Mouse (Mus musculus) hindbrain, embryonic 15.5 days (tissue): ENCODE measurements around the gene Stard5. TPM values are rescaled to one million over a fixed set of nuclear protein-coding genes. Genes with fewer than 3 reads are reported as not detected.

Experiments used
- ATAC-seq: fragments of 200-750 bp; cut with Nextera tagmentation; 2 replicates; pipeline ENCODE4 v1.8.0; 2017; ENCODE audit warnings: low read depth, moderate number of reproducible peaks, moderate TSS enrichment; ENCODE audit not compliant: low FRiP score
- H3K27ac ChIP-seq: fragments of 300-500 bp; sonication (generic); replicated peaks from 2 replicates; pipeline ENCODE4 v1.5.1; 2015; ENCODE audit warnings: mild to moderate bottlenecking, inconsistent platforms
- H3K27me3 ChIP-seq: fragments of 300-500 bp; sonication (generic); 2 replicates; pipeline ENCODE4 v1.6.1; 2015; ENCODE audit warnings: control low read depth, inconsistent platforms
- H3K36me3 ChIP-seq: fragments of 300-500 bp; sonication (generic); 2 replicates; pipeline ENCODE4 v1.6.1; 2015; ENCODE audit warnings: control low read depth, inconsistent platforms
- H3K4me1 ChIP-seq: fragments of 300-500 bp; sonication (generic); replicated peaks from 2 replicates; pipeline ENCODE4 v1.6.1; 2015; ENCODE audit warnings: control low read depth, inconsistent platforms
- H3K4me2 ChIP-seq: fragments of 300-500 bp; sonication (generic); 2 replicates; pipeline ENCODE4 v1.6.1; 2015; ENCODE audit warnings: moderate library complexity, mild to moderate bottlenecking, inconsistent platforms
- H3K4me3 ChIP-seq: fragments of 300-500 bp; sonication (generic); 2 replicates; pipeline ENCODE4 v1.5.1; 2015; ENCODE audit warnings: mild to moderate bottlenecking, inconsistent platforms
- H3K9ac ChIP-seq: fragments of 300-500 bp; sonication (generic); 2 replicates; pipeline ENCODE4 v1.6.1; 2015; ENCODE audit warnings: inconsistent platforms
- H3K9me3 ChIP-seq: fragments of 300-500 bp; sonication (generic); 2 replicates; pipeline ENCODE4 v1.6.1; 2016; ENCODE audit warnings: control low read depth, inconsistent platforms
- WGBS: fragments of 180-500 bp; shearing (Covaris S2); methylation state at CpG from one replicate; pipeline ENCODE4 v1.1.7; 2015; 5-methylcytosine and 5-hydroxymethylcytosine counted together
- polyA plus RNA-seq: library from polyadenylated mRNA; unstranded; fragments of >200 nt; fragmentation: Nextera tagmentation; extraction: Ambion mirVana; gene quantifications from 2 replicates; pipeline ENCODE4 v1.2.1, GENCODE M21; 2015

The Stard5 gene
- 6.7 TPM in 2 replicates for polyA plus RNA-seq

GRCm38 (mm10) chr7:83631828-83632681 lies at the start of gene Stard5:
Stard5 (plus strand) TSS chr7:83631959.
- peak; percentile 99 for ATAC-seq
- WGBS = under 1% methylated on average over 35 of the region's 35 CpGs
- Histone ChIP-seq H3K27me3 (no peaks in the 10 kb centered on the region), H3K9me3 (no peaks in the 10 kb centered on the region), H3K27ac (peak within 1 kb of the TSS; percentile 70), H3K4me2 (peak within 1 kb of the TSS; percentile 82), H3K4me1 (peaks cover 27% of the 10 kb centered on the region), H3K36me3 (no peaks in the 10 kb centered on the region), H3K9ac (peak within 1 kb of the TSS; percentile 55), H3K4me3 (peak within 1 kb of the TSS; percentile 54)

DNA sequence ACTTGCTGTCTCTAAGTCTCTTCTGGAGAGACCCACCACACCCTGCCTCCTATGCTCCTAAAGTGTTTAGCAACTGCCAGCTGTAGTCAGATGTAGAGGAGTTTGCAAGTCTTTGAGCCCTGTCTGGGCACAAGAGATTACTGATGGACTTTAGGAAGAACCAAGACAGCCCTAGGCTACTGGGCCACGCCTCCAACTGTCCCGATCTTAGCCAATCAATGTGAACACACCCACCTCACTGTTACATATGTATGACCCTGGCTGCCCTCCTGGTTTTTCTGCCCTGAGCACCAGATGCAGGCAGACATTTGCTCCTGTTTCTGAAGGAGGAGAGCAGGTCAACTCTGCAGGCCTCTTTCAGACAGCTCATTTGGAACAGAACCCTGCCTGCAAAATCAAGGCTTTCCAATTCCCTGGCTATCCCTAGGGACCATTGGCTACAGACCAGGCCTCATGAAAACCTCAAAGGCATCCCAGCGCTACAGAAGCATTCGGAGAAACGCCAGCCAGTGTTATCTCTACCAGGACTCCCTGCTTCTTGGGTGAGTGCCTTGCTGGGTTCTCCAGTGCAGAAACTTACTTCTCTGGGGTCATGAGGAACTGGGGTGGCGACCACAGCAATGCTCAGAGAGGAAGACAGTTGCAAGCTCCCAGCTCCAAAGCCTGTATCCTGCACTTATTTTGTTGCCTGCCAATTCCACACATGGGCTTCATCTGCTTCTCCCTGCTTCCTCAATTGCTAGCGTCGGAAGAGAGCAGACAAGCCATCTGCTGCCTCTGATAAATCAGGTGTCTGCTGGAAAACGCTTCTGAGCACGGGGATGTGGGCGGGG lies 46.9 kb upstream of the Stard5 start, which contains the start of gene Tmc3:
Tmc3 (plus strand) TSS at position 289 of the 833 bp plus-strand sequence.
- no peaks in the 10 kb centered on the region for H3K27me3 ChIP-seq
- WGBS = 46% methylated on average over 11 of the region's 11 CpGs
- H3K4me3 ChIP-seq = no peak within 1 kb of the TSS
- no peak within 1 kb of the TSS for H3K4me2 ChIP-seq
- H3K36me3 ChIP-seq = no peaks in the 10 kb centered on the region
- peaks cover 8% of the 10 kb centered on the region for H3K4me1 ChIP-seq
- H3K9ac ChIP-seq = no peak within 1 kb of the TSS
- peak; percentile 48; the same call in 1 of the 2 replicates for ATAC-seq
- H3K27ac ChIP-seq = 0 out of 2 replicates have a peak within 1 kb of the TSS, but pooled peaks have one; percentile 25
- no peaks in the 10 kb centered on the region for H3K9me3 ChIP-seq

- WGBS = 83% methylated on average over 3 of the region's 3 CpGs
- Histone ChIP-seq H3K4me1 (no peaks in the 10 kb centered on the region), H3K4me3 (no peak overlapping the region), H3K9me3 (no peaks in the 10 kb centered on the region), H3K36me3 (no peaks in the 10 kb centered on the region), H3K27me3 (no peaks in the 10 kb centered on the region), H3K4me2 (no peak overlapping the region), H3K9ac (no peak overlapping the region), H3K27ac (no peak overlapping the region)
- ATAC-seq = no peak
Measured at GRCm38 (mm10) chr7:83594056-83594455, 37.7 kb upstream of the Stard5 start.

DNA sequence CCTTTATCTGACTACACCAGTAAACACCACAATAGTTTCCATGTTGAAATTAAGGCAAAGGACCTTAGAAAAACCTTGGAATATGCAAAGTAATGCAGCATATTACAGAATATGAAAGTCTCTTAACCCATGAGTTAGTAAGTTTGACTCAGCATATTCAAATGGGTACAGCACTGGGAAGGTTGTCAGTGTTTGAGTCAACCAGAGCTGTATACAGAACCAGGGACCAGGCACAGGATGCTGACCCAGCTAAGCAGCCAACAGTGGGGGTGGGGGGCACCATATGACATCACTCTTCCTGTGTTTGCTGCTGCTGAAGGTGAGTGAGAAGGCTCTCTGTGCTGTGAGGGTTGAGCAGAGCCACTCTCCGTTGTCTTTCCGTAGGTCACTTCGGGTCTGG lies 34.7 kb upstream of the Stard5 start:
- ATAC-seq = no peak
- no peak overlapping the region for H3K4me2 ChIP-seq
- no peaks in the 10 kb centered on the region for H3K27me3 ChIP-seq
- H3K36me3 ChIP-seq = no peaks in the 10 kb centered on the region
- H3K27ac ChIP-seq = no peak overlapping the region
- no peaks in the 10 kb centered on the region for H3K9me3 ChIP-seq
- H3K4me3 ChIP-seq = no peak overlapping the region
- no peaks in the 10 kb centered on the region for H3K4me1 ChIP-seq
- 95% methylated on average over 3 of the region's 3 CpGs for WGBS
- H3K9ac ChIP-seq = no peak overlapping the region

- Histone ChIP-seq H3K4me3 (no peak overlapping the region), H3K9ac (no peak overlapping the region), H3K4me2 (no peak overlapping the region), H3K27me3 (no peaks in the 10 kb centered on the region), H3K27ac (no peak overlapping the region), H3K9me3 (no peaks in the 10 kb centered on the region), H3K36me3 (no peaks in the 10 kb centered on the region), H3K4me1 (no peaks in the 10 kb centered on the region)
- 91% methylated on average over 13 of the region's 13 CpGs for WGBS
- no peak for ATAC-seq
Measured at GRCm38 (mm10) chr7:83598997-83599912, 32.5 kb upstream of the Stard5 start.

GRCm38 (mm10) chr7:83599913-83600286 lies 31.9 kb upstream of the Stard5 start:
- H3K4me3 ChIP-seq = no peak overlapping the region
- no peak for ATAC-seq
- H3K27me3 ChIP-seq = no peaks in the 10 kb centered on the region
- H3K4me1 ChIP-seq = no peaks in the 10 kb centered on the region
- H3K4me2 ChIP-seq = no peak overlapping the region
- no peak overlapping the region for H3K9ac ChIP-seq
- WGBS = 62% methylated on average over 8 of the region's 8 CpGs
- no peaks in the 10 kb centered on the region for H3K36me3 ChIP-seq
- no peaks in the 10 kb centered on the region for H3K9me3 ChIP-seq
- no peak overlapping the region for H3K27ac ChIP-seq

GRCm38 (mm10) chr7:83604180-83604944 lies 27.4 kb upstream of the Stard5 start:
- H3K36me3 ChIP-seq = no peaks in the 10 kb centered on the region
- no peaks in the 10 kb centered on the region for H3K27me3 ChIP-seq
- ATAC-seq = no peak
- H3K9me3 ChIP-seq = no peaks in the 10 kb centered on the region
- H3K9ac ChIP-seq = no peak overlapping the region
- H3K27ac ChIP-seq = no peak overlapping the region
- no peak overlapping the region for H3K4me3 ChIP-seq
- H3K4me1 ChIP-seq = no peaks in the 10 kb centered on the region
- H3K4me2 ChIP-seq = no peak overlapping the region
- 92% methylated on average over 7 of the region's 7 CpGs for WGBS

GRCm38 (mm10) chr7:83606796-83607195 lies 25.0 kb upstream of the Stard5 start:
- ATAC-seq = no peak
- no peak overlapping the region for H3K4me2 ChIP-seq
- H3K9ac ChIP-seq = no peak overlapping the region
- no peak overlapping the region for H3K27ac ChIP-seq
- no peaks in the 10 kb centered on the region for H3K9me3 ChIP-seq
- WGBS = 95% methylated on average over 2 of the region's 2 CpGs
- no peak overlapping the region for H3K4me3 ChIP-seq
- H3K27me3 ChIP-seq = no peaks in the 10 kb centered on the region
- no peaks in the 10 kb centered on the region for H3K4me1 ChIP-seq
- no peaks in the 10 kb centered on the region for H3K36me3 ChIP-seq

DNA sequence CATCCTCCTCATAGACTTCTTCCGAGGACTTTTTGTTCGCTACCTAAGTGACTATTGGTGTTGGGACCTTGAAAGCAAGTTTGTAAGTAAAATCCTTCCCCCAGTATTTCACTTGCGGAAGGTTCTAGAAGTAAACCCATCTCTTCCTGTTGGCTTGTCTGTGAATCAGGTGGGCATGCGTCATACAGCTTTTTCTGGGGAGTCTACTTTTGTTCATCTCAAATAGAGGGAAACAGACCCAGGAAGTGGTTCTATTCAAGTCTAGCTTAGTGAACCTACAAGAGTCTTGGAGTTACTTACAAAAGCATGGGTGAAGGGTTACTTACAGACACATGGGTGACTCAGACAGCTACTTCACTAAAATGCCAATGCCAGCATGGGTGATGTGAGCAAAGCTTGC lies 21.9 kb upstream of the Stard5 start:
- H3K9ac ChIP-seq = no peak overlapping the region
- no peak overlapping the region for H3K4me2 ChIP-seq
- no peaks in the 10 kb centered on the region for H3K36me3 ChIP-seq
- no peak for ATAC-seq
- H3K27ac ChIP-seq = no peak overlapping the region
- no peaks in the 10 kb centered on the region for H3K27me3 ChIP-seq
- H3K4me3 ChIP-seq = no peak overlapping the region
- over 99% methylated on average over 4 of the region's 4 CpGs for WGBS
- no peaks in the 10 kb centered on the region for H3K4me1 ChIP-seq
- no peaks in the 10 kb centered on the region for H3K9me3 ChIP-seq

DNA sequence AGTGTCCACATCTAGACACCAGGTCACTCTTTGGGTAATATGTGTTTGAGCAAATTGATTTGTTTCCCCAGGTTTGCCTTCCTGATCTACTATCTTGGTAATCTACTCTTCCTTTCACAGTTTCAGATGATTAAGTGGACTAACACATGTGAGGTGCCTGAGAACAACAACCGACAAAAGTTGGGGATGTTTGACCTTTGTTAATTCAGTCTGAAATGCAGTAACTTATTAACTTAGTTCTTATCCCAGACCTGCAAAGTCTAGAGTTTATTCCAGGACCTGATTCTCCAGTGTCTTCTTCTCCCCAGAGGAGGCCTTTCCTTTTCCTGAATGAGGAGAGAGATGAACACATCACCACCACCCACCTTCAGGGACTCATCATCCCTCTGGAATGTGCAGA lies 19.9 kb upstream of the Stard5 start:
- no peak overlapping the region for H3K9ac ChIP-seq
- WGBS = 98% methylated on average over 1 of the region's 1 CpGs
- ATAC-seq = no peak
- no peaks in the 10 kb centered on the region for H3K9me3 ChIP-seq
- H3K27me3 ChIP-seq = no peaks in the 10 kb centered on the region
- H3K4me3 ChIP-seq = no peak overlapping the region
- no peak overlapping the region for H3K4me2 ChIP-seq
- no peaks in the 10 kb centered on the region for H3K4me1 ChIP-seq
- no peak overlapping the region for H3K27ac ChIP-seq
- no peaks in the 10 kb centered on the region for H3K36me3 ChIP-seq

GRCm38 (mm10) chr7:83615272-83615671 lies 16.5 kb upstream of the Stard5 start:
- H3K4me3 ChIP-seq = no peak overlapping the region
- no peak overlapping the region for H3K9ac ChIP-seq
- no peak overlapping the region for H3K27ac ChIP-seq
- no peaks in the 10 kb centered on the region for H3K4me1 ChIP-seq
- ATAC-seq = no peak
- no peak overlapping the region for H3K4me2 ChIP-seq
- no peaks in the 10 kb centered on the region for H3K36me3 ChIP-seq
- H3K27me3 ChIP-seq = no peaks in the 10 kb centered on the region
- 92% methylated on average over 3 of the region's 3 CpGs for WGBS
- no peaks in the 10 kb centered on the region for H3K9me3 ChIP-seq
